Mouse (Mus musculus) ovary, adult 18-20 months (tissue): ENCODE measurements at regions not wholly inside any gene's neighbourhood (a gene's known extent, or its start where the extent isn't known, plus 50 kb on each side); places are given as distances from the start of the nearest gene placed in this dataset.
"Not testable (repeated sequence)": the region's sequence is repeated elsewhere in the genome, so short reads cannot be mapped to it uniquely, and the experiment has no call there.

Experiments used
- DNase-seq: peaks from one replicate; pipeline ENCODE4 v3.0.0; 2022; ENCODE audit warnings: low spot score, mixed read lengths

GRCm38 (mm10) chr10:118603857-118604414 lies 163.1 kb downstream of the Ifng start:
- no peak for DNase-seq

DNA sequence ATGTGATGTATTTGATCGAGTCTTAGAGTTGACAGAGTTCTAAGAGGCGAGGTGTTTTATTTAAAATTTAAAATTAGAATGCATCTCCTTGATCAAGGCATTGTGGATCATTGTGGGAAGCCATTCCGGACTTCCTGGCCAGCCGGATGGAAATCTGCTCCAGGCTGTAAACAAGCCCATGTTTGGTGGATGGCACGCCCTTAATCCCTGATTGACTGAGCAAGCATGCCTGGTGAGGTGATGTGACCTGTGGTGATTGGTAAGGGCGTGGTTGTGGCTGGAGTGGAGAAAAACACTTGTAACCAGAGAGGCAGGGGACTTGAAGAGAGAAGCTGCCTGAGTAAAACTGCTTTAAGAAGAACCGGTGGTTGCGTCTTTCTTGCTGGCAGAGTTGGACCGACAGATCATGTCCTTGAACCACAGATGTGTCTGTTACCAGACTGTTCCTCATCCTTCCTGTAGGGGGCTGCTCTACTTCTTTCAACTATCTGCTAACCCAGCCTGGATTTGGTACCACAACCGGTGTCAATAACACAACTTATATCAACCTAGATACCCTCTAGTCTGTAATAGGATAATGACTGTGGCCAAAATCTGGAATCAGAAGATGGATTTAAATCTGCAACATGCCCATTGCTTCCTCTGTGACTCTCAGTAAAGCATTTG lies 164.4 kb downstream of the Ifng start:
- DNase-seq: no peak

GRCm38 (mm10) chr10:118607418-118607817 lies 166.6 kb downstream of the Ifng start:
- no peak for DNase-seq

GRCm38 (mm10) chr10:118608376-118609145 lies 167.7 kb downstream of the Ifng start:
- no peak for DNase-seq

DNA sequence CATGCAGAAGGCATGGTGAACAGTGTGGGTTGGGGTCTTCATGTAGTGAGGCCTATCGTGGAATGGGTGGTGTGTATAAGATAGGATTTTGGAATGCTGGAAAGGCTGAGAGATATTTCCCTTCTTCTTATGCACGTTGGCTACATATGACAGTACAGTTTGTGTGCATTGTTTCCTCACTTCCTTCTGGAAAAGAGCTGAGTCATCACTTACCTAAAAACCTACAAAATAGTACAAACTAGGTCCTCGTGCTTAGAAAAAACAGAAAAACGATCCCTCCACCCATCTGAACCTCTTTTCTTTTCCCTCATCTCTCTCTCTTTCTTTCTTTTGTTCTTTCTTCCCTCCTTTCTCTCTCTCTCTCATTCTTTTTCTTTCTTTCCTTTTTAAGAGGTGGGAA lies 168.3 kb downstream of the Ifng start:
- no peak for DNase-seq

- no peak for DNase-seq
Measured at GRCm38 (mm10) chr10:118610868-118611461, 170.1 kb downstream of the Ifng start.

DNA sequence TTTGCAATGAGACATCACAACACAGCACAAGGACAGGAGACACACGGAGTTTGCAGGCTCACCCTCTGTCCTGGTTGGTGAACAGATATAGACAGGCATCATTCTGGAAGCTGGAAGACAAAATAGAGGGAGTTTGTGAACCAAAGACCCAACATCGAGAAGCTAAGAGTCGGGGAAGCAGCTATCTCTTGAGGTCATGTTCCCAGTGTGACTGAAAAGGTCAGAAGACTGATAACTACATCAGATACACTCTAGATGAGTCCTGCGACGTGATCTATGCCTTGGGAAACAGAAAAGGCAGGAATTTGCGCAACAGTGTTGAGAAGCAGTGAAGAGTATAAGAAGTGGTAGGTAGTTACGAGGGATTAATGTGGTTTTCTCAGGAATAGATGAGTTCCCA lies 171.2 kb downstream of the Ifng start:
- DNase-seq: no peak

GRCm38 (mm10) chr10:118613056-118613695 lies 172.3 kb downstream of the Ifng start:
- no peak for DNase-seq

DNA sequence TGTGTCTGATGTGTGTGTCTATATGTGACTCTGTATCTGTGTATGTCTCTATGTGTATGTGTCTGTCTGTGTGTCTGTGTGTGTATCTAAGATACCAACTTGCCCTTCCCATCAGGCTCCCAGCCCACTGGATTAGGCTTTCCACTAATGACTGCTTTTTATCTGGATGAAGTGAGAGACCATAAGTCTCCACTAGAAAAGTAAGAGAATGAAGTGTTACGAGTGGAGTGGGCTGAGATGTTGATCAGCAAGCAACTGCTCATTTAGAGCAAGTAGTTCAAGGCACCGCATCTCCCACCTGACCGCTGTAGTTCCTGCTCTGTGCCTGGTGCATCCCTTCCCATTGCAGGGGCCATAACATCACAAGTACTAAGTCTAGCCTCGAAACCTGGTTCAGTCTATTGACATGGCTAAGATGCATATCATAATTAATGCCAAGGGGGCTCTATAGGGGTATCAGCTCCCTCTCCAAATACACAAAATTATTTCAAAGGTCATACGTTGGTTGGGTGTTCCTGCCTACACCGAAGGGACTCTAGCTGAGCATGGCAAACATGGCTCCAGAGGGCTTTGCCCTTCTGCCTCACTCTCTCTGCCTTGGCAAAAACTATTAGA lies 173.5 kb downstream of the Ifng start:
- DNase-seq: no peak

- no peak for DNase-seq
Measured at GRCm38 (mm10) chr10:118615131-118616020, 174.5 kb downstream of the Ifng start.

DNA sequence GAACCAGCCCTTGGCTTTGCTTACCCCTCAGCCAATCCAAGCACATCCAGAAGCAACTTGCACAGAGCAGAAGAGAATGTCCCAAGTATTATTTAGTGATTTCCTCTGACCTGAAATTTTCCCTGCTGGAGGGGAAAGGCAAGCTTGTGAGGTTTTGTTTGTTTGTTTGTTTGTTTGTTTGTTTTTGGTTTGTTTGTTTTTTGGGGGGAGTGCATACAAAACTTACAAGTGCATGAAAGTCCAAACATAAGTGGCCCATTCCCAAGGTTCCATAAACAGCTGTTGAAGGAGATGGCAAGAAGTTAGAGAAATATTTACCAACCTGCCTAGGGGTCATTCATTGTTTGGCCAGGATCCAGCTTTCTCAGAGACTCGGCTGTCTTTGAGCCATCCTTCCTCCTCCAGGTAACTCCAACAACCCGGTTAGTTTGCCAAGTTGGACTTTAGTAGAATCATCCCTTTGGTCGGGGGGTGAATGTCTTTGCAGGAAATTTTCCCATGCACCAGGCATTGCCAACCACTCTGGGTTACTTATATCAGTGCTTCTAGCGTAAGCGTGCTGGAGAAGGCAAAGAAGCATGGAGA lies 175.3 kb downstream of the Ifng start:
- no peak for DNase-seq

- DNase-seq: no peak
Measured at GRCm38 (mm10) chr10:118617291-118618044, 176.6 kb downstream of the Ifng start.

GRCm38 (mm10) chr10:118618251-118618650 lies 177.4 kb downstream of the Ifng start:
- not testable (repeated sequence) for DNase-seq

- no peak for DNase-seq
Measured at GRCm38 (mm10) chr10:118618766-118619600, 178.1 kb downstream of the Ifng start.

- no peak for DNase-seq
Measured at GRCm38 (mm10) chr10:118619601-118620000, 178.8 kb downstream of the Ifng start.

GRCm38 (mm10) chr10:118620611-118621010 lies 179.8 kb downstream of the Ifng start:
- no peak for DNase-seq

DNA sequence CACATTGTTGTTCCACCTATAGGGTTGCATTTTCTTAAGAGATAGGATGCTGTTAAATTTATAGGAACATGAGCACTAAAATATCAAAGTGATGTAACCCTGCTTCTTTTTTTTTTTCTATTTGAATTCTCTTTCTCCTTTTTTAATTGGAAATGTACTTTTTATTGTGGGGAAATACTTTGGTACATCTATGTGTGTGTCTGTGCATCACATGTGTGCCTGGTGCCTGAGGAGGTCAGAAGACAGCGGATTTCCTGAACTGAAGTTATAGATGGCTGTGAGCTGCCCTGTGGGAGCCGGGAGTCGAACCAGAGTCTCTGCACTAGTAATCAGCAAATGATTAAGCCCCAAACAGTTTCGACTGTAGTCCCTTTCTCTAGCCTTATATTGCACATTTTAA lies 180.7 kb downstream of the Ifng start:
- DNase-seq: no peak

- DNase-seq: no peak
Measured at GRCm38 (mm10) chr10:118622131-118622530, 181.3 kb downstream of the Ifng start.

DNA sequence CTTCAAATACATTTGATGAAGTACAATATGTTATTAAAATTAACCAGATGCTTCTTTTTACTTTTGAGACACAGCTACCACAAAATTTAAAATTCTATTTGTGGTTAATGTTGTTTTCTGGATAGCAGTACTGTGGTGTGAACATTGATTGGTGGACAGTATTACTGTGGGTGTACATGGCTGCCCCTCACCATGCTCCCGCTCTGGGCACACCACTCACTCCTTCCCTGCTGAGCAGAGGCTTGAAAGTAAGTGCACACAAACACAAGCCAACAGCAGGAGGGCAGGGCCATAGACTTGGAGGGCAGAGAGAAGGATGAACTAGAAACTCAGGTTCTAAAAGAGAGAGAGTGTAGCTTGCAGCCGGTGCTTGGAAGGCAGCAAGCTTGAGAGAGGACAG lies 182.1 kb downstream of the Ifng start:
- DNase-seq: no peak
